Comparison of ENCODE assay signal across 8 mouse cellular contexts in the genomic region with DNA sequence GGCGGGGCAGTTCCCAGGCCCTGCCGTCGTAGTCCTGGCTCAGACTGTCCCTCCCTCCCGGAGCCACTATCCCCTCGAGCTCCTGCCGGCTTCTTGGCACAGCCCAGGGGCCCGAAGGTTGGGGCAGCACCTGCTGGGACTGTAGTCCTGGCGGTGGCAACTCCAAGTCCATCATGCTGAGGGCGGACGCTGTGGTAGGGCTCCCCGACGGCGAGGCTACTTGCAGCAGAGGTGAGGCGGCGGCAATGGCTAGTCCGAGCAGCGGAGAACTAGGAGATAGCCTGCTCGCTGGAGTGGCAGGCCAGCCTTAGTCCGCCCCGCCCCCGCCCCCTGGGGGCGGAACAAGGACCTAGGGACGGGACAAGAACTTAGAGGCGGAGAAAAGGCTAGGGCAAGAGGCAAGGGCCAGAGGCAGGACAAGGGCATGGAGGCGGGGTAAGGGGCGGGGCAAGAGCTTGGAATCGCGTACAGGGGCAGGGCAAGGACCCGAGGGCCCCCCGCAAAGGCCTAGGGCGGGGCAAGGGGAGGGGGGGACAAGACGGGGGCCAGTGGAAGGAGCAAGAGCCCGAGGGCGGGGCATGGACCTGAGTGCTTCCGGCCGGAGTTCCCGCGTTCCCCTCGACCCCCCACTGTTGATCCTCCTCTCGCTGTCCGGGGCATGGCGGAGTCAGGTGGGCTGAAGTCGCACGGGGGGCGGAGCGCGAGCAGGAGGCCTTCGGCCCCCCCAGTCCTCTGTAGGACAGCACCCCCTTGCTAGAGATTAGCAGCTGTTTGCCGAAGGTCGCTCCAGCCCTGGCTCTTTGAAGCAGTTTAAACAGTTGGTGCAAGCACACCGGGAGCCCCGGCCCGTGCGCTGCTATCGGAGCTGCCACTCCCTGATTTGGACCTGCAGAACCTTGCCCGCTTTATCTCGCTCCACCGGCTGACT. TPM values are rescaled to one million over a fixed set of nuclear protein-coding genes. Genes with fewer than 3 reads are reported as not detected.
DNase-seq lines count a peak whose midpoint lies in the region; ATAC-seq lines count a peak whose summit lies in the region.

TSS of gene Nfe2l2 (minus strand) at position 408 of the 928 bp plus-strand sequence.

- DNase-seq in adrenal gland, adult (ENCODE audit: inconsistent age in 2 of 2, low spot score in 1 of 2) = peak; percentile 100
- DNase-seq in embryo, embryonic 10.5 days (ENCODE audit: low spot score) = peak; percentile 99
- DNase-seq in gastrocnemius, postnatal 14 days = peak; percentile 99
- peak; percentile 77 to 98 for DNase-seq in left cerebral cortex, postnatal 10 days (ENCODE audit: extremely low spot score in 1 of 2, low spot score in 2 of 2)
- DNase-seq in right cerebral cortex, postnatal 25 days = peak; percentile 75
- DNase-seq in urinary bladder, postnatal 4 days (ENCODE audit: low spot score in 2 of 2) = peak; percentile 98

- peak; percentile 55 for ATAC-seq in inflammation-experienced regulatory T-cells, adult 6 months
- peak; percentile 69 for ATAC-seq in megakaryocyte-erythroid progenitor cell, adult 5-6 weeks (replicated peaks; ENCODE audit: low FRiP score, low TSS enrichment, poor library complexity, severe bottlenecking)

- intact Hi-C loops in gastrocnemius, postnatal 14 days (cut with DNase I; ENCODE audit: low total_unique reads) = no loop called here
- intact Hi-C loops in left cerebral cortex, postnatal 10 days (cut with DNase I) = loop anchor here (10.0 kb wide), 1 partner anchor 60 kb away; no protein-coding TSS in a partner anchor

RNA-seq across cellular contexts. Expression of gene Nfe2l2, which starts in this region (rescaled TPM):
- total RNA-seq in gastrocnemius, postnatal 14 days (2021) = 10 to 100 TPM; 25.6 to 31.3 TPM
- polyA plus RNA-seq in inflammation-experienced regulatory T-cells, adult 6 months (2017; shearing (Covaris generic)) = 10 to 100 TPM; 37.2 to 54.1 (median 46.1) TPM
- total RNA-seq in left cerebral cortex, postnatal 10 days (2021) = 1 to 10 TPM; 9.7 to 9.8 TPM
- total RNA-seq in megakaryocyte-erythroid progenitor cell, adult 5-6 weeks (2014; fragmentation: Nextera tagmentation) = 127 and 136 TPM in 2 replicates
- 123 and 130 TPM in 2 replicates for total RNA-seq in megakaryocyte-erythroid progenitor cell, adult 5-6 weeks (2017)

Comparison
In these comparisons a context has a peak if more than half of its experiments do, and no peak if none do; other contexts are left out.
1. Peak in every context shown above with its lines: DNase-seq and ATAC-seq.